Comparison of ENCODE assay signal across 9 mouse cellular contexts in the genomic region with DNA sequence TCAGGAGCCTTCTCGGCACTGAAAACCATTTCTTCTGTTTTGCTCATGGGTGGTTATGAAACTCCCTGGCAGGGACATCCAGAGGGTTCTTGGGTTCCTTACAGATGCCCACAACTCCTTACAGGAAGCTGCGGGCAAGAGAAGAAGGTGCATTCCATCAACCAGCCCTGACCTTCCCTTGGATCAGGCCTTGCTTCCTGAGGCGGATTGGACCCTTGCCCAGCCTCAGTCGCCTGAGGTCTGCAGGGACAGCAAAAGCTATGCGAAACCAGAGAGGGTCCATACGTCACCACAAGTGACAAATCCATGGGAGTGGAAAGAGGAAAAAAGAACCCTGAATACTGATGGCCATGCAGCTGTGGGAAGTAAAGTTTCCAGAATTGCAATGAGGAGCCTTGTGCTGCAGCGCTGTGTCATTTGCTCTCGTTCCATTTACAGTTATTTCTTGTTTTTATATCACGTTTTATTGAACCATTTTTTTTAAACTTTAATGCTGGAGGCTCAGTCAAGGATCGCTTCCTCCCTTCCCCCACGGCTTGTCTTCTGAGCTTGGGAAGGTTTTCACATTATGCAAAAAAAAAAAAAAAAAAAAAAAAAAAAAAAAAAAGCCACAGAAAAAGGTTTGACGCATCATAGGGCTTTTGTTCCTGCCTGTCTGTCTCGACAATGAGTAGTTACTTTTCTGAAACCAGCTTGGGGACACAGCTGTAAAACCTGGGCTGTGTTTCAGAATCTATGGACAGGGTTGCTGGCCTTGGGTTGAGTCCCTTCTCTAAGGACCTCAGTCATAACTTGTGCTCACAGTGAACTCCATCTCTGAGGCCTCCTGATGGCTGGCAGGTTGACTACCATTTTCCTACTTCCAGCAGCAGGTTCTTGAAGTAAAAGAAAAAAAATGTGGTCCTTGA.
DNase-seq lines count a peak whose midpoint lies in the region; ATAC-seq and TF ChIP-seq lines count a peak whose summit lies in the region.
"Had no signal": no experiment of that assay in that cellular context is flagged by ENCODE, and none has a peak within 500 bp of the region (broad histone marks: within the 10 kb centered on the region; RNA-seq: fewer than 3 reads in every experiment).

No protein-coding gene starts in this region.

- ATAC-seq in liver, embryonic 12.5 days, result no peak
- ATAC-seq in liver, postnatal 0 days, result no peak
- no peak; the same call in 1 of the 2 replicates for ATAC-seq in limb, embryonic 13.5 days (ENCODE audit: low FRiP score, low read depth)
- ATAC-seq in megakaryocyte progenitor cell, adult 5-6 weeks (replicated peaks; ENCODE audit: poor library complexity), result no peak

- H3K4me2 ChIP-seq in liver, embryonic 12.5 days, result no peak overlapping the region
- H3K4me2 ChIP-seq in liver, postnatal 0 days (ENCODE audit: low read depth, low read length), result no peak overlapping the region
- no peak overlapping the region for H3K4me2 ChIP-seq in limb, embryonic 13.5 days (replicated peaks)
- H3K4me2 ChIP-seq: embryonic facial prominence, embryonic 15.5 days; neural tube, embryonic 12.5 days had no signal

- no peak for TF ChIP-seq POLR2A in embryonic fibroblast, embryonic 13.5 days (IDR thresholded peaks at IDR 0.05; ENCODE audit: low read depth, low read length)

- 57% methylated on average over 13 of the region's 13 CpGs for WGBS in liver, embryonic 12.5 days (ENCODE audit: insufficient replicate concordance)
- 68% methylated on average over 13 of the region's 13 CpGs for WGBS in liver, postnatal 0 days (ENCODE audit: insufficient replicate concordance)
- WGBS in limb, embryonic 13.5 days, result 63% methylated on average over 13 of the region's 13 CpGs

- no peaks in the 10 kb centered on the region for H3K27me3 ChIP-seq in liver, embryonic 12.5 days (replicated peaks)
- H3K27me3 ChIP-seq in liver, postnatal 0 days (ENCODE audit: insufficient read depth, low read length), result no peaks in the 10 kb centered on the region
- no peaks in the 10 kb centered on the region for H3K27me3 ChIP-seq in limb, embryonic 13.5 days
- H3K27me3 ChIP-seq: embryonic facial prominence, embryonic 15.5 days; neural tube, embryonic 12.5 days had no signal

- no peak overlapping the region for H3K9ac ChIP-seq in liver, embryonic 12.5 days
- H3K9ac ChIP-seq in liver, postnatal 0 days (replicated peaks), result no peak overlapping the region
- H3K9ac ChIP-seq in limb, embryonic 13.5 days, result no peak overlapping the region
- H3K9ac ChIP-seq: embryonic facial prominence, embryonic 15.5 days; neural tube, embryonic 12.5 days had no signal

- no peaks in the 10 kb centered on the region for H3K36me3 ChIP-seq in liver, embryonic 12.5 days
- no peaks in the 10 kb centered on the region for H3K36me3 ChIP-seq in liver, postnatal 0 days (replicated peaks; ENCODE audit: insufficient read depth, low read length)
- H3K36me3 ChIP-seq in limb, embryonic 13.5 days, result no peaks in the 10 kb centered on the region
- H3K36me3 ChIP-seq: embryonic facial prominence, embryonic 15.5 days; neural tube, embryonic 12.5 days had no signal

- no peak for TF ChIP-seq CTCF in liver, postnatal 0 days (IDR thresholded peaks at IDR 0.05; ENCODE audit: low read depth)
- no peak for TF ChIP-seq CTCF in embryonic fibroblast, embryonic 13.5 days (IDR thresholded peaks at IDR 0.05; ENCODE audit: borderline replicate concordance, insufficient read depth, low read length)

- no peaks in the 10 kb centered on the region for H3K9me3 ChIP-seq in liver, embryonic 12.5 days (replicated peaks)
- no peaks in the 10 kb centered on the region for H3K9me3 ChIP-seq in liver, postnatal 0 days (ENCODE audit: low read length)
- H3K9me3 ChIP-seq in limb, embryonic 13.5 days, result peaks cover 5% of the 10 kb centered on the region
- H3K9me3 ChIP-seq: embryonic facial prominence, embryonic 15.5 days had no signal

- DNase-seq in liver, postnatal 0 days, result no peak
- peak; percentile 7 for DNase-seq in heart, postnatal 25 days (ENCODE audit: low spot score)
- no peak for DNase-seq in layer of hippocampus, postnatal 10 days (ENCODE audit: low spot score in 2 of 2)

- H3K27ac ChIP-seq in liver, embryonic 12.5 days, result peak overlapping the region; percentile 14; the same call in 1 of the 2 replicates
- no peak overlapping the region; the same call in 1 of the 2 replicates for H3K27ac ChIP-seq in liver, postnatal 0 days (ENCODE audit: low read depth)
- H3K27ac ChIP-seq in embryonic fibroblast, embryonic 13.5 days (ENCODE audit: insufficient read depth, low read length), result 0 out of 2 replicates have a peak overlapping the region, but pooled peaks have one; percentile 21
- H3K27ac ChIP-seq in limb, embryonic 13.5 days, result peak overlapping the region; percentile 39; the same call in 1 of the 2 replicates
- H3K27ac ChIP-seq: embryonic facial prominence, embryonic 15.5 days; neural tube, embryonic 12.5 days had no signal

- H3K4me1 ChIP-seq in liver, embryonic 12.5 days, result no peaks in the 10 kb centered on the region
- no peaks in the 10 kb centered on the region for H3K4me1 ChIP-seq in liver, postnatal 0 days (ENCODE audit: insufficient read depth)
- H3K4me1 ChIP-seq in embryonic fibroblast, embryonic 13.5 days (ENCODE audit: control insufficient read depth, insufficient read depth, low read length), result peaks cover 9% of the 10 kb centered on the region; the same call in 1 of the 2 replicates
- peaks cover 11% of the 10 kb centered on the region for H3K4me1 ChIP-seq in limb, embryonic 13.5 days

- intact Hi-C loops in heart, postnatal 25 days (cut with DNase I), result no loop called here

- no peak overlapping the region for H3K4me3 ChIP-seq in liver, embryonic 12.5 days
- H3K4me3 ChIP-seq in liver, postnatal 0 days (ENCODE audit: low read depth, low read length), result no peak overlapping the region
- H3K4me3 ChIP-seq in embryonic fibroblast, embryonic 13.5 days (ENCODE audit: insufficient read depth, low read length), result no peak overlapping the region
- no peak overlapping the region for H3K4me3 ChIP-seq in limb, embryonic 13.5 days
- H3K4me3 ChIP-seq: embryonic facial prominence, embryonic 15.5 days; neural tube, embryonic 12.5 days had no signal

- TF ChIP-seq EP300 in liver, postnatal 0 days (IDR thresholded peaks at IDR 0.05; ENCODE audit: low read depth), result no peak
